Mouse (Mus musculus) liver, postnatal 0 days (tissue): ENCODE measurements around the gene Tmem269.

Experiments
- CTCF ChIP-seq: sonication (generic); IDR thresholded peaks from 2 replicates; pipeline ENCODE4 v1.5.1; 2016; ENCODE audit warnings: antibody characterized with exemption, low read depth
- EP300 ChIP-seq: IDR thresholded peaks from 2 replicates; pipeline ENCODE4 v1.6.1; 2016; ENCODE audit warnings: antibody characterized with exemption, low read depth, mild to moderate bottlenecking

DNA sequence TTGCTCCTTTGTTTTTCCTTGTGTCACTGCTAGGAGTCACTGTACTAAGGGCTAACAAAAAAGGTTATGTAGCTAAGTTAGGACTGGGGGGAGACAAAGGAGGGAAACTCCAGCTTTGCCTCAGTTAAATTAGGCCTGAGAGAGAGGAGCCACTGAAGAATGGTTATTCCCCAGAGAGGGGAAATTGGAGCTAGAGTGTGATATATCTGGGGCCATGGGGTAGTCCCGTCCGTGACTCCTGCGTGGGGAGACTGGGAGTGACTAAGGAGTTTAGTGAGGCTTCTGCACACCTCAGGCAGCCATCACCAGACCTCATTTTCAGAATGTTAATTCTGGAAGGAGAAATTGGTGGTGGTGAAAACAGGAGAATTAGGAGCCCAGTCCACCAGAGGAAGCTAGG is 16.3 kb upstream of the Tmem269 start:
- TF ChIP-seq CTCF = no peak
- no peak for TF ChIP-seq EP300
